Mouse (Mus musculus): ENCODE results near the gene Bach2. TPM values are rescaled to one million over a fixed set of nuclear protein-coding genes. Genes with fewer than 3 reads are reported as not detected.

Gene Bach2
- polyA plus RNA-seq, 1 experiment: 57.6 TPM

- TF ChIP-seq POLR2A (IDR thresholded peaks at IDR 0.05; ENCODE audit: borderline replicate concordance, control insufficient read depth, low read depth, low read length) (no peak), CTCF (IDR thresholded peaks at IDR 0.05; ENCODE audit: control insufficient read depth, insufficient read depth, low read length) (no peak)
- H3K27ac ChIP-seq (ENCODE audit: control insufficient read depth, insufficient read depth, low read depth, low read length, poor library complexity): no peak overlapping the region
- no peak overlapping the region for H3K4me3 ChIP-seq (replicated peaks; ENCODE audit: control insufficient read depth, low read depth, low read length)
- 89% methylated on average over 9 of the region's 9 CpGs for WGBS
- no peaks in the 10 kb centered on the region; the same call in 1 of the 2 replicates for H3K4me1 ChIP-seq (ENCODE audit: control insufficient read depth, insufficient read depth, low read length)
These were observed 287.7 kb downstream of the Bach2 start for GRCm38 (mm10) chr4:32526228-32526836.

GRCm38 (mm10) chr4:32529443-32529995, 290.9 kb downstream of the Bach2 start:
- TF ChIP-seq POLR2A (IDR thresholded peaks at IDR 0.05; ENCODE audit: borderline replicate concordance, control insufficient read depth, low read depth, low read length) (no peak), CTCF (IDR thresholded peaks at IDR 0.05; ENCODE audit: control insufficient read depth, insufficient read depth, low read length) (no peak)
- Histone ChIP-seq H3K4me3 (replicated peaks; ENCODE audit: control insufficient read depth, low read depth, low read length) (no peak overlapping the region), H3K27ac (ENCODE audit: control insufficient read depth, insufficient read depth, low read depth, low read length, poor library complexity) (no peak overlapping the region), H3K4me1 (ENCODE audit: control insufficient read depth, insufficient read depth, low read length) (no peaks in the 10 kb centered on the region; the same call in 1 of the 2 replicates)
- WGBS: 79% methylated on average over 17 of the region's 17 CpGs

DNA sequence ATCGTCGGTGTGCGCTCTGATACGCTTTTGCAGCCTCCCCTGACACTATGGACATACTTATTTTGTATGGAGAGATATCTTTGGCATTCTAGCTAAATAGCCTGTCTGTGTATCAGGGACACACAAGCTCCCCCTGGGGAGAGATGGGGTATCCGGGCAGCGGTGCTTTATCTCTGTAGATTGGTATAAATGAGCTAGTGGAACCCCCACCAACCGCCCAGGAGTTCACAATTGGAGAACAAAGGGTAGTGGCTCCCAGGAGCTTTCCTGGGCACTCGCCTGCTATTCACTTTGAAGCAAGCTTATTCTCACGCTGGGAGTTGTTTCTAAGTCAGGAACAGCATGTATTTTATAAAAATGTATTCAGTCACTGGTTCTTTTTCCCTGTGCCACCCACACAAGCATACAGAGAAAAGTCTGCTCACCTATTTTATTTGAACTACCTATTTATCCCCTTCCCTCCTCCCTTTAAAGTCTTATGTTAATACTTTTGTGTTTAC, 291.9 kb downstream of the Bach2 start:
- TF ChIP-seq CTCF (IDR thresholded peaks at IDR 0.05; ENCODE audit: control insufficient read depth, insufficient read depth, low read length): no peak
- no peak for TF ChIP-seq POLR2A (IDR thresholded peaks at IDR 0.05; ENCODE audit: borderline replicate concordance, control insufficient read depth, low read depth, low read length)
- no peak overlapping the region for H3K27ac ChIP-seq (ENCODE audit: control insufficient read depth, insufficient read depth, low read depth, low read length, poor library complexity)
- WGBS: 77% methylated on average over 9 of the region's 9 CpGs

DNA sequence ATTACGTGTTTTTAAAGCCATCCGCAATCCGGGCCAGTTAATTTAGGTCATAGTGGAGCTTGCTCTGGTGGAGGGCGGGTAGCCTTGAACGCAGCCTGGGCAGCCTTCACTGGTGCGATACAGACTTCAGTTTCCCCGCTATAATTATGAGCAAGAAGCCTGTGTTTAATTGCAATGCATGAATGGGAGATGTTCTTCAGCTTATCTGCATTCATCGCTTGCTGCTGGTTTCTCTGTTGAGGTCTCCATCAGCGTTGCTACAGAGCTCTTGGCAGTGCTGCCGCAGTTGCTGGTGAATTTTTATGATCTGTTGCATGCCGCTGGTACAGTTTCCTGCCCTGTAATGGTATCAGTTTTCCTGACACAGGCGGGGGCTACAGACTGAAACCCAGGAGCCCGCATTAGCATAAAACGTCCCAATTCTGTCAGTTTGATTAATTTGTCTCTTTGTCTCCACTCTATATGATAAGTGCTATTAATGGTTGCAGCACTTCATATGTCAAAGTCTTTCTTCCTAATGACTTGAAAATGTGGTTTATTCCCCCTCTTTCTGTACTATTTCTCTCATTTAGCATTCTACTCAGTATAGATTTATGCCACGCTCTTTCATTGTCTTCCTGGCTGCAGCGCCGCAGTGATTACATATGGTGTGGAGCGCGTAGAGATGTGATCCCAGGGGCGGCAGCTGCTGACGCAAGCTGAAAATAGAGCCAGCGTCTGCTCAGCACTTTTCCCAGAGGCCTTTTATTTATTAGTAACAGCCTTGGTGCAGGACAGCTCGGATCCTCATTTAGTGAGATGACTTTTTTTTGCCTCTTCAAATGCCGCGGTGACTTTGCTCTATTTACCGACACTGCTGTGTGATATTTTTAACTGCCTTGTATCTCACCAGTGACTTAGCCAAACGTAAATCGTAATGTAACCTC, 292.6 kb downstream of the Bach2 start:
- TF ChIP-seq CTCF (IDR thresholded peaks at IDR 0.05; ENCODE audit: control insufficient read depth, insufficient read depth, low read length): no peak
- no peak for TF ChIP-seq POLR2A (IDR thresholded peaks at IDR 0.05; ENCODE audit: borderline replicate concordance, control insufficient read depth, low read depth, low read length)
- Histone ChIP-seq H3K27ac (ENCODE audit: control insufficient read depth, insufficient read depth, low read depth, low read length, poor library complexity) (no peak overlapping the region), H3K4me3 (replicated peaks; ENCODE audit: control insufficient read depth, low read depth, low read length) (no peak overlapping the region), H3K4me1 (ENCODE audit: control insufficient read depth, insufficient read depth, low read length) (no peaks in the 10 kb centered on the region)
- WGBS: 22% methylated on average over 28 of the region's 28 CpGs

More for the DNA sequence above, 291.9 kb downstream of the Bach2 start:
- no peak overlapping the region for H3K4me3 ChIP-seq (replicated peaks; ENCODE audit: control insufficient read depth, low read depth, low read length)
- H3K4me1 ChIP-seq (ENCODE audit: control insufficient read depth, insufficient read depth, low read length): no peaks in the 10 kb centered on the region

GRCm38 (mm10) chr4:32532079-32532478, 293.5 kb downstream of the Bach2 start:
- TF ChIP-seq CTCF (IDR thresholded peaks at IDR 0.05; ENCODE audit: control insufficient read depth, insufficient read depth, low read length): no peak
- TF ChIP-seq POLR2A (IDR thresholded peaks at IDR 0.05; ENCODE audit: borderline replicate concordance, control insufficient read depth, low read depth, low read length): no peak
- peaks cover 1% of the 10 kb centered on the region for H3K4me1 ChIP-seq (ENCODE audit: control insufficient read depth, insufficient read depth, low read length)
- H3K27ac ChIP-seq (ENCODE audit: control insufficient read depth, insufficient read depth, low read depth, low read length, poor library complexity): no peak overlapping the region
- WGBS: 76% methylated on average over 8 of the region's 8 CpGs
- H3K4me3 ChIP-seq (replicated peaks; ENCODE audit: control insufficient read depth, low read depth, low read length): no peak overlapping the region

DNA sequence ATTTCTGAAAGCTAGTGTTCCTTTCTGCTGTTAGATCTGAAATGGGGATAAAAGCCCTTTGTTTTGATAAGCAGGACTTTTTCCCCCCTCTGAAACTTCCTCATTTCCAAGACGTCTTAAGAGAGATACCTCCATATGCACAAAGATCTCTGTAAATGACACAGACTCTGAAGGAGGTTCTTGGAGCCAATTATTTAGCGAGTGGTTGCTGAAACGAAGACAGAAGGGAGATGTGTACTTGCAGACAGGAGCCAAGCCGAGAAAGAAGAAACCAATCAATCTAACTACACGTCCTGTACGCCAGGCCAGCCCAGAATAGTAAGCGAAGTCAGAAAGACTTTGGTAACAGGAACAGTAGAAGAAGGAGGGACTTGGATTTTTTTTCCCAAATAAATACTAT, 295.1 kb downstream of the Bach2 start:
- H3K27ac ChIP-seq (ENCODE audit: control insufficient read depth, insufficient read depth, low read depth, low read length, poor library complexity): no peak overlapping the region
- TF ChIP-seq CTCF (IDR thresholded peaks at IDR 0.05; ENCODE audit: control insufficient read depth, insufficient read depth, low read length) (no peak), POLR2A (IDR thresholded peaks at IDR 0.05; ENCODE audit: borderline replicate concordance, control insufficient read depth, low read depth, low read length) (no peak)
- WGBS: 57% methylated on average over 7 of the region's 7 CpGs

DNA sequence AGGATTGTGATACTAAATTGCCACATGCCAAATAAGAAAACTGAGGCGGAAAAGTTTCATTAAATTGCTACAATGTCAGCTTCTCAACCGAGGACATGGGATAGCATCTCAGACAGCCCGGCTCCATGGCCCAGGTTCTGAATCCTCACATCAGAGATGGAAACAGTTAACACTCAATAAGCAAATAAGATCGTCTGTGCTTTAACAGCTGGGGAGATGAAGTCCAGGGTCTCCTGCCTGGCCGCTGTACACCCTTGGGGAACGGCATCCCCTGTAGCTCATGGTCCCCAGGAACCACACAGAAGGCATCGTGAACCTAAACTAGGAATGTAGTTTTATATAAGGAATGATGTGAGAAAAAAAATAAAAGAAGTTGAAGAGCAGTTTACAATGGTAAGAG, 297.0 kb downstream of the Bach2 start:
- TF ChIP-seq CTCF (IDR thresholded peaks at IDR 0.05; ENCODE audit: control insufficient read depth, insufficient read depth, low read length): no peak
- TF ChIP-seq POLR2A (IDR thresholded peaks at IDR 0.05; ENCODE audit: borderline replicate concordance, control insufficient read depth, low read depth, low read length): no peak
- Histone ChIP-seq H3K4me3 (replicated peaks; ENCODE audit: control insufficient read depth, low read depth, low read length) (no peak overlapping the region), H3K4me1 (ENCODE audit: control insufficient read depth, insufficient read depth, low read length) (peaks cover 1% of the 10 kb centered on the region), H3K27ac (ENCODE audit: control insufficient read depth, insufficient read depth, low read depth, low read length, poor library complexity) (no peak overlapping the region)
- WGBS: 84% methylated on average over 7 of the region's 7 CpGs

More for the DNA sequence above, 295.1 kb downstream of the Bach2 start:
- Histone ChIP-seq H3K4me3 (replicated peaks; ENCODE audit: control insufficient read depth, low read depth, low read length) (no peak overlapping the region), H3K4me1 (ENCODE audit: control insufficient read depth, insufficient read depth, low read length) (peaks cover 1% of the 10 kb centered on the region)
